Mouse (Mus musculus): Measurements from ENCODE around the gene Olfr1209.

Olfr1209 gene

DNA sequence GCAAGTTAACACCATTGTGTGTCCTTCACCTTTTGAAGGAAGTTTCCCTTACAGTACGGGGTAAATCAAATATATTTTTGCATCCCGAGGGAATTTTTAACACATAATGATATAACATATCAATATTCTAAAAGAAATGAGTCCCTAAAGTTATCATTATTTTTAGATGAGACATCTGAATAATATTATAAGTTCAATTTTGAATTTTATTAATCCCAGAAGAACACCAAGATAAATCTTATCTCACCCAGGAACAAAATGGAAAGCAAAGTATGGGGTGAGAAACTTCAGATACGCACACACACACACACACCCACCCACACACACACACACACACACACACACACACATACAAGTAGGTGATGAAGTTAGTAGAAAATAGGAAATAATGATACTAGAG, at the start of gene Olfr1209:
Olfr1209 (minus strand) TSS at position 101 of the 400 bp plus-strand sequence.
- DNase-seq, result no peak

GRCm38 (mm10) chr2:88953669-88954068, 38.7 kb upstream of the Olfr1209 start, which contains the start of gene Olfr1212:
Gene Olfr1212, plus strand, starts transcription at chr2:88953969.
- DNase-seq, result no peak

DNA sequence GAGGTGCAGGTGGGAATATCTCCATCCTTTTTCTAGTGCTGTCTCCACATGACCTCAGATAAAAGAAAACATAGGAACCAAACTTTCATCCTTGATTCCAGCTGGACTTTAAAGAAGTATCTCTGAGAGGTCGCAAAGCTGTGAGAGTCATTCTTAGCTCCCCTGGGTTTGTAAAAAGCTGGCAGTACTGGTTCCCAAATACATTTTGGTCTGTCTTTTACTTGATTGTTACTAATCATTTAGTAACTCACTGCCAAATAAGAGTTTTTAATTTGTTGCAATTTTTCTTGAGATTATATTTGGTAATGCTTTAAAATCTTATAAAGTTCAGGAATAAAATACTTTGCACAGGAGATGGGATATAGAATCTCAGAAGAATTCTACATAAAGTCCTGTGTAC, 23.1 kb upstream of the Olfr1209 start, which contains the start of gene Olfr1211:
Olfr1211 (minus strand) TSS at position 101 of the 400 bp plus-strand sequence.
- no peak for DNase-seq

DNA sequence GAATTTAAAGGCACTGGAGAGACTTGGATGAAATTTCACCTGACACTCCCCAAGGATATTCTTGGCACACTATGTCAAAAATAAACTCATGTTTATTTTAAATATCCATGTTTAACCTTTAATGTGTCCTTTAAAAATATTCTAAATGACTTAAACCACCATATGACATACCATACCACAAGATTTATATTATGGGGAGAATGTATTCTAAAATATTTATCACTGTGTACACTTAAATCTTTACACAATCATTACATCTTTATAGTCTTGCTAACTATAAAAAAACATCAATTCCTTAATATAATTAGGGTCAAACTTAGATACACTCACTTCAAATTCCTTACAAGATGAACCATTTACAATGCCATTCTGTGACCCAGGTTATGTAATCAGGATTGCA, 12.7 kb downstream of the Olfr1209 start, which contains the start of gene Olfr1208:
Olfr1208 (minus strand) TSS at position 101 of the 400 bp plus-strand sequence.
- DNase-seq, result no peak

GRCm38 (mm10) chr2:88862931-88863330, 52.0 kb downstream of the Olfr1209 start, which contains the start of gene Olfr1206:
Gene Olfr1206, plus strand, starts transcription at chr2:88863231.
- no peak for DNase-seq
